Mouse (Mus musculus) bone marrow, adult 2 months (tissue): ENCODE results near the gene Wars.

ENCODE experiments used
- CTCF ChIP-seq: fragments of 200-500 bp; IDR thresholded peaks from 2 replicates; pipeline ENCODE4 v1.5.1; 2011; ENCODE audit warnings: low read length, control low read depth; ENCODE audit not compliant: control insufficient read depth, insufficient read depth
- POLR2A ChIP-seq: fragments of 200-500 bp; IDR thresholded peaks from 2 replicates; pipeline ENCODE4 v1.6.1; 2011; ENCODE audit warnings: low read depth, mild to moderate bottlenecking, control low read depth, low read length, borderline replicate concordance; ENCODE audit not compliant: control insufficient read depth

DNA sequence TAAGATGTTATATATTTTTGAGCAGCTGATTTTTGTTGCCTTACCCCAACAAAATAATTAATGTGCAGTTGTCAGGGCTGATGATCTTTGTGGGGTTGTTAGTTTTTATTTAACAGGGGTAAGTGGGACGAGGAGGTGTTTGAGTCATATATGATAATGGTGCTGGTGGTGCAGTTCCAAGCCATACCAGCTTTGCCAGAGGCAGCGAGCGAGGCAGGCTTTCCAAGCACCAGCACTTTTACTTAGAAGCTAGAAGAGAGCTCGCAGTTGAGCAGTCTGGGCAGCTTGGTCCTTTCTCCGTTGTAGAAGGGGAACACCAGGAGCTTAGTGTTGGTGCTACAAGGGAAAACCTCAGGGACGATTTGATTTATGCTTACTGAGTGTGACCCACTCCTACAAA, 81.5 kb downstream of the Wars start:
- TF ChIP-seq POLR2A (no peak), CTCF (no peak)
